Mouse (Mus musculus) neural tube, embryonic 13.5 days (tissue): ENCODE results near the gene Hivep2. TPM values are rescaled to one million over a fixed set of nuclear protein-coding genes. Genes with fewer than 3 reads are reported as not detected.
A peak's percentile ranks its signal among the peaks of the same experiment; 100 is the strongest.

Source experiments
- ATAC-seq: fragments of 200-750 bp; cut with Nextera tagmentation; 2 replicates; pipeline ENCODE4 v1.8.0; 2017; ENCODE audit warnings: low read depth, mild to moderate bottlenecking, moderate TSS enrichment, moderate library complexity
- H3K27ac ChIP-seq: fragments of 300-500 bp; sonication (generic); replicated peaks from 2 replicates; pipeline ENCODE4 v1.5.1; 2015; ENCODE audit warnings: moderate library complexity, mild to moderate bottlenecking, inconsistent platforms
- H3K27me3 ChIP-seq: fragments of 300-500 bp; sonication (generic); 2 replicates; pipeline ENCODE4 v1.6.1; 2015; ENCODE audit warnings: mild to moderate bottlenecking, inconsistent platforms
- H3K36me3 ChIP-seq: fragments of 300-500 bp; sonication (generic); 2 replicates; pipeline ENCODE4 v1.6.1; 2015; ENCODE audit warnings: mild to moderate bottlenecking, inconsistent platforms
- H3K4me1 ChIP-seq: fragments of 300-500 bp; sonication (generic); replicated peaks from 2 replicates; pipeline ENCODE4 v1.6.1; 2015; ENCODE audit warnings: inconsistent platforms
- H3K4me2 ChIP-seq: fragments of 300-500 bp; sonication (generic); 2 replicates; pipeline ENCODE4 v1.6.1; 2015; ENCODE audit warnings: inconsistent platforms, mild to moderate bottlenecking, moderate library complexity
- H3K4me3 ChIP-seq: fragments of 300-500 bp; sonication (generic); 2 replicates; pipeline ENCODE4 v1.5.1; 2015; ENCODE audit warnings: mild to moderate bottlenecking, inconsistent platforms
- H3K9ac ChIP-seq: fragments of 300-500 bp; sonication (generic); 2 replicates; pipeline ENCODE4 v1.6.1; 2015; ENCODE audit warnings: moderate library complexity, mild to moderate bottlenecking, inconsistent platforms
- H3K9me3 ChIP-seq: fragments of 300-500 bp; sonication (generic); 2 replicates; pipeline ENCODE4 v1.6.1; 2016; ENCODE audit warnings: inconsistent platforms
- WGBS: fragments of 180-500 bp; shearing (Covaris S2); methylation state at CpG from one replicate; pipeline ENCODE4 v1.1.7; 2015; 5-methylcytosine and 5-hydroxymethylcytosine counted together
- polyA plus RNA-seq: library from polyadenylated mRNA; unstranded; fragments of >200 nt; fragmentation: Nextera tagmentation; extraction: Ambion mirVana; gene quantifications from 2 replicates; pipeline ENCODE4 v1.2.1, GENCODE M21; 2015

The Hivep2 gene
- polyA plus RNA-seq, 1 experiment from 2014 or later: 9.5 TPM

DNA sequence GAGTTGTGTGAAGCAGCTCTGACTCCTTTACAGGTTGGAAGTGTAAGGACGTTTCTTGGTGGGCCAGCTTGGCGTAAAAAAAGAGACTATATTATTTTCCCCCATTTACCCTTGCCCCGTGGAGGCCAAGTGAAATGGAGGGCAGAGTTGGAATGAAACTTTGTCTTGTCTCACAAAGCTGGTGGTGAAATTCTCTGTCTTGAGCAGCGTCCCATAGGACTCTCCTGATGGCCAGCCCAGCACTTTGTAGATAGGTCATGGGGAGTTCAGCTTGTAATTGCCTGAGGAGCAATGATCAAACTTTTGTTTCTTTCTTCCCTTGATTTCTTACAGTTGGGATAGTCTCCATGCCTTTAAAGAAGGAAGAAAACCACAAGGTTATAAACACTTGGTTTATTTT lies 10.0 kb downstream of the Hivep2 start:
- Histone ChIP-seq H3K4me1 (peaks cover 19% of the 10 kb centered on the region), H3K4me2 (no peak overlapping the region), H3K36me3 (no peaks in the 10 kb centered on the region), H3K27ac (no peak overlapping the region), H3K4me3 (no peak overlapping the region), H3K9ac (no peak overlapping the region), H3K27me3 (no peaks in the 10 kb centered on the region), H3K9me3 (no peaks in the 10 kb centered on the region)
- WGBS: 36% methylated on average over 4 of the region's 4 CpGs
- ATAC-seq: no peak

DNA sequence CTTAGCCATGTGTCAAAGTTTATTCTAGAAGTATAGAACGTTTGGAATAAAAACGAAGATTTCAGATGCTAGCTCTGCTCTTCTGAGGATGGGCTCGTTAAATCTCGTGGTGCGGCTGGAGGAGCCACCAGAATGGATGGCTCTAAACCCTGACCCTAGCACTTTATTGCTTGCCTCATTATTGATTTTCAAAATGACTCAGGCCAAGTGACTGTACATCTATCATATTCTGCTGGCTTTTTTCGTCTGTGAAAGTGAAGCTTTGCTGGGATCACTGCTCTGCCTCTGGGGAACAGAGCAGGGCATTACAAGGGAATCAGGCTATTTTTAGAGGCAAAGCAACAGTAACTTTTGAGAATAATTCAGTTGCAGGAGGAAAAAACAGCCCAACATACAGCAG lies 10.4 kb downstream of the Hivep2 start:
- 36% methylated on average over 6 of the region's 6 CpGs for WGBS
- Histone ChIP-seq H3K4me1 (peaks cover 19% of the 10 kb centered on the region), H3K4me2 (no peak overlapping the region), H3K9me3 (no peaks in the 10 kb centered on the region), H3K27ac (no peak overlapping the region), H3K27me3 (no peaks in the 10 kb centered on the region), H3K4me3 (no peak overlapping the region), H3K36me3 (no peaks in the 10 kb centered on the region), H3K9ac (no peak overlapping the region)
- no peak for ATAC-seq

GRCm38 (mm10) chr10:13982271-13982670 lies 16.4 kb downstream of the Hivep2 start:
- no peak overlapping the region for H3K9ac ChIP-seq

DNA sequence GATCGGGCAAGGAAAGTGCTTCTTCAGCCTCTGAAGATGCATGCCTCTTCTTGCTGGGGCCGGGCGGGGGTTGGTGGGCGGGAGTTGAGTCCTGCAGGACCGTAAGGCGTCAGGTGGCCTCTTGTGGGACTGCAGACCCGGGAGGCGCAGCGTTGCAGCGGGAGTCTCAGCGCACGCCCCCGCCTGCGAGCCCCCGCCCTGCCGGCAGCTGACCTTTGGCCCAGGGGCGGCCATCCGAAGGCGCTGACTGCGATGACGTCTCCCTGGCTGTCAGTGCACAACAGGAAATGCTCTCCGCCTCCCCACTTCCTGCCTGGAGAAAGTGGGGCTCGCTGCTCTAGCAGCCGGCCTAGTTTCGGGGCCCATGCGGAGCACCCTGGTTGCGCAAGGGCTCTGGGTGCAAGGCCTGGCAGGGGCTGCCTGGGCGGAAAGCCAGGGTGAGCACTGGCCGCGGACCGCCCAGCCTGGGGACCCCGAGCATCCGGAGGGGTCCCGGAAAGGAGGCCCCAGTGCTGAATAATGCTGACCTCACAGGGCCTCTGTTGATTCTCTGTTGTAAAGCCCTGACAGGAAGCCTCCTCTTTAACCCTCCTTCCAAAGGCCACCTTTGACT lies 17.0 kb downstream of the Hivep2 start:
- Histone ChIP-seq H3K36me3 (no peaks in the 10 kb centered on the region), H3K4me2 (peak overlapping the region; percentile 83), H3K9ac (peak overlapping the region; percentile 86), H3K4me3 (peak overlapping the region; percentile 59), H3K9me3 (no peaks in the 10 kb centered on the region), H3K27me3 (no peaks in the 10 kb centered on the region), H3K4me1 (peaks cover 19% of the 10 kb centered on the region), H3K27ac (peak overlapping the region; percentile 86)
- peak; percentile 86 for ATAC-seq
- under 1% methylated on average over 34 of the region's 34 CpGs for WGBS

More at GRCm38 (mm10) chr10:13982271-13982670, 16.4 kb downstream of the Hivep2 start:
- Histone ChIP-seq H3K27ac (no peak overlapping the region), H3K4me2 (peak overlapping the region; percentile 83), H3K27me3 (no peaks in the 10 kb centered on the region), H3K4me3 (peak overlapping the region; percentile 59), H3K9me3 (no peaks in the 10 kb centered on the region), H3K4me1 (peaks cover 19% of the 10 kb centered on the region), H3K36me3 (no peaks in the 10 kb centered on the region)
- WGBS: 74% methylated on average over 6 of the region's 6 CpGs
- peak; percentile 20; the same call in 1 of the 2 replicates for ATAC-seq

DNA sequence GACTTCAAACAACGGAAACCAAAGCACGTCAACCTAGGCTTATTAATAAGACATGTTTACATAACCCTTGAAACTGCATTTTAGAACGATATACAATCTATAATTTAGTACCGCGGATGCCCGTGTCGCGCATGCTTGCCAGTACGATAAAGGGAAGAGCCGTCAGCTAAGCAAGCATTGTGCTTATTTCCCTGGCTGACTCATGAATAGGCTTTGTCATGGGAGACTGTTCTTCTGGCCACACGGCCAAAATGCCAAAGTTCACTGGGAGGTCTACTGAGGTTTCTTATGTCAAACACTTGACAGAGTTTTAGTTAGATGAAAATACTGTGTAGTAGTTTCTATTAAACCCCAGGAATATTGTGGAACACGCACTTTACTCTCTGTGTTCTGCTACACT lies 17.8 kb downstream of the Hivep2 start:
- peak overlapping the region; percentile 83 for H3K4me2 ChIP-seq
- no peak for ATAC-seq
- peak overlapping the region; percentile 59 for H3K4me3 ChIP-seq
- H3K27ac ChIP-seq: peak overlapping the region; percentile 86; the same call in 1 of the 2 replicates
- no peaks in the 10 kb centered on the region for H3K27me3 ChIP-seq
- WGBS: 29% methylated on average over 12 of the region's 12 CpGs
- H3K4me1 ChIP-seq: peaks cover 23% of the 10 kb centered on the region
- H3K36me3 ChIP-seq: no peaks in the 10 kb centered on the region
- H3K9ac ChIP-seq: peak overlapping the region; percentile 86; the same call in 1 of the 2 replicates
- H3K9me3 ChIP-seq: no peaks in the 10 kb centered on the region

DNA sequence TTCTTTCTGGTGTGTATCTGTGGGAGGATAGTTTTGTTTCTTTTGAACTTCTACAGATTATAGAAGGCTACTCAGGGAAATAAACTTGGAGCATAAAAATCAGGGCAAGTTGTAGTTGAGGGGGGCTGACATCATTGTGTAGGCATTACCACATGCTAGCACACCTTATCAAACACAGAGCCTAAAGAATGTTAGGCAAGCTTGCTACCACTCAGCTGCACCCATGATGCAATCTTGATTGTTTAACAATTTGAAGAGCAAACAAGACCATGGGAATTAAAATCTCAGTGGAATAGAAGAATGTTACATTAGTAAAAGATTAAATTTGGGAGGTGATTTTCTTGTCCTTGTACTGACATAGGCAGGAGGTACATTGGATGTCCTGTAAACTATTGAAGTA lies 18.4 kb downstream of the Hivep2 start:
- no peaks in the 10 kb centered on the region for H3K9me3 ChIP-seq
- no peaks in the 10 kb centered on the region for H3K27me3 ChIP-seq
- no peak overlapping the region for H3K4me3 ChIP-seq
- no peak overlapping the region for H3K9ac ChIP-seq
- H3K27ac ChIP-seq: no peak overlapping the region
- no peak for ATAC-seq
- peaks cover 23% of the 10 kb centered on the region for H3K4me1 ChIP-seq
- H3K4me2 ChIP-seq: no peak overlapping the region
- no peaks in the 10 kb centered on the region for H3K36me3 ChIP-seq

- Histone ChIP-seq H3K4me1 (peaks cover 23% of the 10 kb centered on the region), H3K9me3 (no peaks in the 10 kb centered on the region), H3K9ac (no peak overlapping the region), H3K36me3 (no peaks in the 10 kb centered on the region), H3K27me3 (no peaks in the 10 kb centered on the region), H3K4me2 (no peak overlapping the region), H3K4me3 (no peak overlapping the region), H3K27ac (no peak overlapping the region)
- ATAC-seq: no peak
- 95% methylated on average over 2 of the region's 2 CpGs for WGBS
Measured at GRCm38 (mm10) chr10:13986539-13986938, 20.7 kb downstream of the Hivep2 start.

GRCm38 (mm10) chr10:13987336-13987735 lies 21.5 kb downstream of the Hivep2 start:
- 85% methylated on average over 3 of the region's 3 CpGs for WGBS

DNA sequence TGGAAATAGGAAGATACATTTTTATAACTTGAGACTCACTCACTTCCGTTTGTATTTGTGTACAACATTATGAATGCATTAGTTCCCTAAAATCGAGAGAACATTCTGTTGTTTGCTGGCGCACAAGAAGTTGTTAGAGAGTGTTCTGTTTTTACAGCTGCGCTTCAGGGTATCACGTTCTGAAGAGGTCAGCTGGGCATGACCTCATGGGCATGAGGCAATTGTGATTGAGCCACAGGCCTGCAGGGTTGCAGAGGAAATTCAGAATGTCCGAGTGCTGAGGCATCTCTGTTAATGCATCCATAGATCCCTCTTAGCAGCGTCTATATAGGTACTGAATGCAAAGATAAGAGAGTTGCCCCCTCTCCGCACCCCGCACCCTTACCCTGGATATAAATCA lies 22.4 kb downstream of the Hivep2 start:
- H3K4me1 ChIP-seq: peaks cover 16% of the 10 kb centered on the region
- H3K4me2 ChIP-seq: no peak overlapping the region
- H3K9ac ChIP-seq: no peak overlapping the region
- H3K4me3 ChIP-seq: no peak overlapping the region
- ATAC-seq: no peak
- H3K36me3 ChIP-seq: no peaks in the 10 kb centered on the region
- WGBS: 64% methylated on average over 9 of the region's 9 CpGs
- H3K27me3 ChIP-seq: no peaks in the 10 kb centered on the region
- no peak overlapping the region for H3K27ac ChIP-seq
- no peaks in the 10 kb centered on the region for H3K9me3 ChIP-seq

More at GRCm38 (mm10) chr10:13987336-13987735, 21.5 kb downstream of the Hivep2 start:
- ATAC-seq: no peak
- peaks cover 23% of the 10 kb centered on the region for H3K4me1 ChIP-seq
- H3K9me3 ChIP-seq: no peaks in the 10 kb centered on the region
- H3K27ac ChIP-seq: no peak overlapping the region
- no peak overlapping the region for H3K4me3 ChIP-seq
- no peak overlapping the region for H3K9ac ChIP-seq
- H3K4me2 ChIP-seq: no peak overlapping the region
- H3K36me3 ChIP-seq: no peaks in the 10 kb centered on the region
- H3K27me3 ChIP-seq: no peaks in the 10 kb centered on the region

GRCm38 (mm10) chr10:13988757-13989156 lies 22.9 kb downstream of the Hivep2 start:
- no peak overlapping the region for H3K9ac ChIP-seq
- H3K9me3 ChIP-seq: no peaks in the 10 kb centered on the region
- no peak for ATAC-seq
- H3K4me2 ChIP-seq: no peak overlapping the region
- no peak overlapping the region for H3K27ac ChIP-seq
- no peak overlapping the region for H3K4me3 ChIP-seq
- H3K4me1 ChIP-seq: peaks cover 11% of the 10 kb centered on the region
- no peaks in the 10 kb centered on the region for H3K27me3 ChIP-seq
- 84% methylated on average over 4 of the region's 4 CpGs for whole genome bisulfite sequencing
- H3K36me3 ChIP-seq: no peaks in the 10 kb centered on the region

DNA sequence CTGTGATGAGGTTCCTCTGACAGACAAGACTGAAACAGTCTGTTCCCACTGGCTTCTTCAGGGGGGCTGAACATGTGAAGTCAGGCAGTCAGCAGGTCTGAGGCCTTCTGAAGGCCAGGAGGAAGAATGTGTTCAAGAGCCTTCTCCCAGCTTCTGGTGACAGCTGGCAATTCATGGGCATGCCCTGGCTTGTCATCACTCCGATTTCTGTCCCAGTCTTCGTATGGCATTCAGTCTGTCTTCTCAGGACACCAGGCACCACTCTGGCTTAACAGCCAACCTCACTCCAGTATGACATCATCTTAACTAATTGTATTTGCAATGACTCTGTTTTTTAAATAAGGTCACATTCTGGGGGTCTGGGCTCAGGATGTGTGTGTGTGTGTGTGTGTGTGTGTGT lies 25.0 kb downstream of the Hivep2 start:
- no peak overlapping the region for H3K27ac ChIP-seq
- H3K4me1 ChIP-seq: 0 out of 2 replicates have a peak, but pooled peaks cover 5% of the 10 kb centered on the region
- no peak for ATAC-seq
- no peak overlapping the region for H3K9ac ChIP-seq
- H3K4me3 ChIP-seq: no peak overlapping the region
- H3K4me2 ChIP-seq: no peak overlapping the region
- no peaks in the 10 kb centered on the region for H3K36me3 ChIP-seq
- WGBS: 95% methylated on average over 2 of the region's 2 CpGs
- no peaks in the 10 kb centered on the region for H3K9me3 ChIP-seq
- no peaks in the 10 kb centered on the region for H3K27me3 ChIP-seq

DNA sequence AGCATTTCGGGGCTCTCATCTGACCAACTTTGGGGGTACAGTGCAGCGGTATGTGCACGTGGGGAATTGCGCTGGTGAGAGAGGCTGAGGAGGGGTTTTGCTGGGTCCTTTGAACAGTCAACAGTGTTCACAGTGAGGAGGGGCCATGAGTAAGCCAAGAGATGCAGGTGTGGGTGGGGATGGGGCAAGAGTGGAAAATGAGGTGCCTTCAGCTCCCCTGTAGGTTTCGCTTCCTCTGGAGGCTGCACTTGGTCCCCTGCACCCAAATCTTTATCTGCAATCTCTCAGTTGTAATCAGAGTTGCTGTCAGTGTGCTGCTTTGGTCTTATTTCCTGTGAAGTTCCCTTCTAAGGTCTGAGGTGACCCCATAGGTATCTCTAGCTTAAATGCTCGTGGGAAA lies 27.5 kb downstream of the Hivep2 start:
- Histone ChIP-seq H3K4me3 (no peak overlapping the region), H3K9me3 (no peaks in the 10 kb centered on the region), H3K27me3 (no peaks in the 10 kb centered on the region), H3K9ac (no peak overlapping the region), H3K36me3 (no peaks in the 10 kb centered on the region), H3K4me1 (0 out of 2 replicates have a peak, but pooled peaks cover 2% of the 10 kb centered on the region), H3K4me2 (no peak overlapping the region), H3K27ac (no peak overlapping the region)
- ATAC-seq: no peak
- 90% methylated on average over 6 of the region's 6 CpGs for WGBS

- Histone ChIP-seq H3K4me3 (no peak overlapping the region), H3K4me1 (no peaks in the 10 kb centered on the region), H3K9ac (no peak overlapping the region), H3K9me3 (no peaks in the 10 kb centered on the region), H3K36me3 (no peaks in the 10 kb centered on the region), H3K27ac (no peak overlapping the region), H3K4me2 (no peak overlapping the region), H3K27me3 (no peaks in the 10 kb centered on the region)
- ATAC-seq: no peak
- 86% methylated on average over 4 of the region's 4 CpGs for WGBS
Measured at GRCm38 (mm10) chr10:13997336-13997735, 31.5 kb downstream of the Hivep2 start.
